ENCODE assay signal across 8 mouse cellular contexts in the genomic region with DNA sequence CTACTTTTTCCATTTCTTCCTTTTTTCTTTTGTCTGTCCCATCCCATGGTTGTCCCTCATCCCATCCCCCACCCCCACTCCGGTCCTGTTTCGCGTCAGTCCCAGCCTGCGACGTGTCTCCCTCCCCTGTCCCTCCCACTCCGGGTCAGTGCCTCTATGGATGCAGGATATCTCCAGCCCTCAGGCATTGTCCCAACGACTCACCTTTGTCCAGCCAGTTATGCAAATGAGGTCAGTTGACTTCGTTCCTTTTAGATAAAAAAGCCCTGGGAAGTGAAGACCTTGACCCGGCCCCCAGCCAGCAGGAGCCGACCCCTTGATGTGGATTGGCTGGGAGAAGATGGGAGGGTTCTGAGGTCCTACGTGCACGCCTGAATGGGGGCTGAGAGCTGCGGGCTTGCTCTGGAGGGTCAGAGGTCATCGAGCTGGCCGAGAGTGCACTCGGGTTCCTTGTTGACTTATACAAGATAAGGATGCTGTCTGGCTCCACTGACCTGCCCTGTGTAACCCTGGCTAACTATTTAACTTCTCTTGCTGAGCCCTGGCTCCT. TPM values are rescaled to one million over a fixed set of nuclear protein-coding genes. Genes with fewer than 3 reads are reported as not detected.
A peak's percentile ranks its signal among the peaks of the same experiment; 100 is the strongest.
DNase-seq lines count a peak whose midpoint lies in the region; ATAC-seq lines count a peak whose summit lies in the region.

No protein-coding gene starts in this region.

- no peaks in the 10 kb centered on the region for H3K9me3 ChIP-seq in forebrain, embryonic 16.5 days (ENCODE audit: control insufficient read depth, low read length)
- no peaks in the 10 kb centered on the region for H3K9me3 ChIP-seq in midbrain, embryonic 16.5 days (replicated peaks; ENCODE audit: control insufficient read depth, low read length, poor library complexity, severe bottlenecking)

- no peaks in the 10 kb centered on the region for H3K27me3 ChIP-seq in forebrain, embryonic 16.5 days (replicated peaks; ENCODE audit: control insufficient read depth, insufficient read depth, low read length)
- no peaks in the 10 kb centered on the region for H3K27me3 ChIP-seq in midbrain, embryonic 16.5 days (ENCODE audit: control insufficient read depth, insufficient read depth, low read depth, low read length)

- no peak for ATAC-seq in forebrain, embryonic 16.5 days
- ATAC-seq in midbrain, embryonic 16.5 days = peak; percentile 59; the same call in 1 of the 2 replicates

- H3K4me2 ChIP-seq in forebrain, embryonic 16.5 days (ENCODE audit: low read length) = peak overlapping the region; percentile 46
- peak overlapping the region; percentile 56 for H3K4me2 ChIP-seq in midbrain, embryonic 16.5 days (ENCODE audit: low read length)

- 1% methylated on average over 16 of the region's 16 CpGs for WGBS in forebrain, embryonic 16.5 days
- WGBS in midbrain, embryonic 16.5 days = 2% methylated on average over 16 of the region's 16 CpGs

- peaks cover 2% of the 10 kb centered on the region; the same call in 1 of the 2 replicates for H3K36me3 ChIP-seq in forebrain, embryonic 16.5 days (ENCODE audit: control insufficient read depth, insufficient read depth)
- H3K36me3 ChIP-seq in midbrain, embryonic 16.5 days (ENCODE audit: control insufficient read depth, insufficient read depth, low read length) = peaks cover 8% of the 10 kb centered on the region

- intact Hi-C loops in gastrocnemius, postnatal 14 days (cut with DNase I; ENCODE audit: low total_unique reads) = loop anchor here (5.0 kb wide), 1 partner anchor 56 kb away; no protein-coding TSS in a partner anchor

- peak overlapping the region; percentile 38 for H3K9ac ChIP-seq in forebrain, embryonic 16.5 days (replicated peaks; ENCODE audit: low read depth, low read length)
- peak overlapping the region; percentile 1 for H3K9ac ChIP-seq in midbrain, embryonic 16.5 days (ENCODE audit: low read depth, low read length)

- DNase-seq in right cerebral cortex, postnatal 4 days = peak; percentile 17
- DNase-seq in right cerebral cortex, adult 18-20 months = no peak
- DNase-seq in kidney, postnatal 25 days = peak; percentile 34 to 71
- DNase-seq in left cerebral cortex, adult 9 months (ENCODE audit: low spot score in 2 of 2) = no peak
- DNase-seq in layer of hippocampus, postnatal 10 days (ENCODE audit: low spot score in 2 of 2) = no peak
- DNase-seq in gastrocnemius, postnatal 14 days = no peak

- peaks cover 10% of the 10 kb centered on the region for H3K4me1 ChIP-seq in forebrain, embryonic 16.5 days (replicated peaks; ENCODE audit: control insufficient read depth, insufficient read depth, low read length)
- H3K4me1 ChIP-seq in midbrain, embryonic 16.5 days (ENCODE audit: control insufficient read depth, insufficient read depth, low read length) = peaks cover 6% of the 10 kb centered on the region

- H3K4me3 ChIP-seq in forebrain, embryonic 16.5 days (replicated peaks; ENCODE audit: low read length) = peak overlapping the region; percentile 19
- peak overlapping the region; percentile 32 for H3K4me3 ChIP-seq in midbrain, embryonic 16.5 days (ENCODE audit: low read depth, low read length)

- no peak overlapping the region for H3K27ac ChIP-seq in forebrain, embryonic 16.5 days (ENCODE audit: low read length)
- H3K27ac ChIP-seq in midbrain, embryonic 16.5 days (ENCODE audit: low read length) = no peak overlapping the region

RNA-seq across cellular contexts. Expression of a gene that starts 8.4 kb away (rescaled TPM):
- 219 and 261 TPM in 2 replicates for polyA plus RNA-seq in forebrain, embryonic 16.5 days (2015; fragmentation: Nextera tagmentation; extraction: Ambion mirVana)
- 209 and 225 TPM in 2 replicates for polyA plus RNA-seq in midbrain, embryonic 16.5 days (2015; fragmentation: Nextera tagmentation; extraction: Ambion mirVana)
- 100 to 1,000 TPM; 165 to 170 TPM for total RNA-seq in layer of hippocampus, postnatal 10 days (2021)
- 10 to 100 TPM; 78.3 to 88.9 TPM for total RNA-seq in gastrocnemius, postnatal 14 days (2021)

RNA-seq across cellular contexts. Expression of a gene that starts 19.8 kb away (rescaled TPM):
- 29.9 and 31.1 TPM in 2 replicates for polyA plus RNA-seq in forebrain, embryonic 16.5 days (2015; fragmentation: Nextera tagmentation; extraction: Ambion mirVana)
- 29.1 and 30.3 TPM in 2 replicates for polyA plus RNA-seq in midbrain, embryonic 16.5 days (2015; fragmentation: Nextera tagmentation; extraction: Ambion mirVana)
- 10 to 100 TPM; 30.8 to 34.1 TPM for total RNA-seq in layer of hippocampus, postnatal 10 days (2021)
- 1 to 10 TPM; 5.6 to 5.8 TPM for total RNA-seq in gastrocnemius, postnatal 14 days (2021)

RNA-seq across cellular contexts. Expression of a gene that starts 26.2 kb away (rescaled TPM):
- polyA plus RNA-seq in forebrain, embryonic 16.5 days (2015; fragmentation: Nextera tagmentation; extraction: Ambion mirVana) = 58.5 and 58.7 TPM in 2 replicates
- 41.2 and 47.1 TPM in 2 replicates for polyA plus RNA-seq in midbrain, embryonic 16.5 days (2015; fragmentation: Nextera tagmentation; extraction: Ambion mirVana)
- 100 to 1,000 TPM; 134 to 144 TPM for total RNA-seq in layer of hippocampus, postnatal 10 days (2021)
- total RNA-seq in gastrocnemius, postnatal 14 days (2021) = 10 to 100 TPM; 59.6 to 62.9 TPM

RNA-seq across cellular contexts. Expression of a gene that starts 54.8 kb away (rescaled TPM):
- 170 and 175 TPM in 2 replicates for polyA plus RNA-seq in forebrain, embryonic 16.5 days (2015; fragmentation: Nextera tagmentation; extraction: Ambion mirVana)
- 217 and 228 TPM in 2 replicates for polyA plus RNA-seq in midbrain, embryonic 16.5 days (2015; fragmentation: Nextera tagmentation; extraction: Ambion mirVana)
- total RNA-seq in layer of hippocampus, postnatal 10 days (2021) = 100 to 1,000 TPM; 196 to 216 TPM
- total RNA-seq in gastrocnemius, postnatal 14 days (2021) = 100 to 1,000 TPM; 335 to 396 TPM

Comparison
In these comparisons a context has a peak if more than half of its experiments do, and no peak if none do; other contexts are left out.
1. DNase-seq: peak in right cerebral cortex, postnatal 4 days (single experiment) and kidney, postnatal 25 days (2 of 2); none in right cerebral cortex, adult 18-20 months (single experiment), left cerebral cortex, adult 9 months (0 of 2), layer of hippocampus, postnatal 10 days (0 of 2) and gastrocnemius, postnatal 14 days (single experiment).
2. RNA of a gene that starts 19.8 kb away (total RNA-seq): 30.8 to 34.1 TPM in layer of hippocampus, postnatal 10 days; 5.6 to 5.8 TPM in gastrocnemius, postnatal 14 days; every median in the first group is over 4 times any median in the second.